Mouse (Mus musculus) heart, adult 2 months (tissue): ENCODE results near the gene Inafm1.

ENCODE experiments used
- CTCF ChIP-seq: fragments of 200-600 bp; IDR thresholded peaks from 2 replicates; pipeline ENCODE4 v1.8.1; 2022; ENCODE audit warnings: antibody characterized with exemption, mild to moderate bottlenecking, moderate library complexity
- EP300 ChIP-seq: fragments of 200-500 bp; IDR thresholded peaks from 2 replicates; pipeline ENCODE4 v1.6.1; 2011; ENCODE audit warnings: low read depth, low read length, control low read depth; ENCODE audit not compliant: insufficient read depth

- no peak for TF ChIP-seq CTCF
- no peak for TF ChIP-seq EP300
Measured at GRCm38 (mm10) chr7:16312672-16313311, 39.4 kb upstream of the Inafm1 start.
